Mouse (Mus musculus): Measurements from ENCODE around the gene Muc20. TPM values are rescaled to one million over a fixed set of nuclear protein-coding genes. Genes with fewer than 3 reads are reported as not detected.

The Muc20 gene
- total and polyA plus RNA-seq, 3 experiments = 0.11 TPM; not detected in 2

DNA sequence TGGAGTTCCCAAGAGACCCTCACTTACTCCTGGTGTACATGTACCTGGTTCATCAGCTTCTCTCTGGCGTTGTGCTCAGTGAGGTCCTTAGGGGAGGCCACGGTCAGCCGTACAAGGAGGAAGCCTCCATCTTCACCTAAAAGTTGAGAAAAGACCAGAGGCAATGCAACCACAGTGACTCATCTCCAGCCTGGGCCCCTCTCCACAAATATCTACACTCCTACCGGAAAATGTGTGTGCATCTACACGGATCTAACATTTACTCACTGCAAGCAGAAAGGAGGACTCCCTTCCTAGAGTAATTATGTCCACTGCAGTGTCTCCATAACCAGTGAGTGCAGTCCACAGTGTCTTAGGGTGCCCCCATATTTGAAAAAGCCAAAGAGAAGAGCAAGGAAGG is 7.2 kb downstream of the Muc20 start:
- no peak for DNase-seq (ENCODE audit: low spot score)

DNA sequence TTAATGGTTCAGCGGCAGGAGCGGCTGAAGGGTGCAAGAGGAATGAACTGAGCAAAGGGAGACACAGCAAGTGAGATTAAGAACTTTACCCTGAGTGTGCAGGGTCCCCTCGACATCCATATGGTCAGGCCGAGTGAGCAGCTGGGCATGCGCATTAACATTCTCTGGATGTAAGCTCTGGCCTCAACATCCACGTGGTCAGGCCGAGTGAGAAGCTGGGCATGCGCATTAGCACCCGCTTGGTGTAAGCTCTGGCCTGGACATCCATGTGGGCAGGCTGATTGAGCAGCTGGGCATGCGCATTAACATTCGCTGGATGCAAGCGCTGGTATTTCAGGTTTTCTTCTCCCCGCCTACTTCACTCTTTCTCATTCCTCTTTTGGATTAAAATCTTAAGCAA is 12.4 kb downstream of the Muc20 start:
- Histone ChIP-seq H3K4me3 (ENCODE audit: low read depth, low read length) (no peak overlapping the region), H3K4me1 (ENCODE audit: insufficient read depth, low read depth, low read length) (no peaks in the 10 kb centered on the region), H3K9me3 (replicated peaks) (0 out of 2 replicates have a peak, but pooled peaks cover 3% of the 10 kb centered on the region), H3K36me3 (replicated peaks) (no peaks in the 10 kb centered on the region), H3K27me3 (ENCODE audit: insufficient read depth, low read length) (peaks cover 38% of the 10 kb centered on the region)
- ATAC-seq (ENCODE audit: extremely low read depth, insufficient number of reproducible peaks, low FRiP score, poor library complexity, severe bottlenecking) (no peak), DNase-seq (ENCODE audit: low spot score) (no peak)
- TF ChIP-seq POLR2AphosphoS5 (IDR thresholded peaks at IDR 0.05; ENCODE audit: insufficient replicate concordance, low read depth, low read length) (no peak), CTCF (IDR thresholded peaks at IDR 0.05; ENCODE audit: low read depth, low read length) (no peak), GATA2 (IDR thresholded peaks at IDR 0.05; ENCODE audit: borderline replicate concordance, low read depth, low read length) (no peak), TAL1 (conservative IDR thresholded peaks at IDR 0.05; ENCODE audit: low read depth, low read length) (no peak)

More for the DNA sequence above, 7.2 kb downstream of the Muc20 start:
- ATAC-seq (ENCODE audit: extremely low read depth, insufficient number of reproducible peaks, low FRiP score, poor library complexity, severe bottlenecking) = no peak
- TF ChIP-seq GATA1 (IDR thresholded peaks at IDR 0.05; ENCODE audit: borderline replicate concordance, low read length) = no peak
- TF ChIP-seq GATA2 (IDR thresholded peaks at IDR 0.05; ENCODE audit: borderline replicate concordance, low read depth, low read length) = no peak
- H3K27me3 ChIP-seq (ENCODE audit: insufficient read depth, low read length) = peaks cover 40% of the 10 kb centered on the region
- no peaks in the 10 kb centered on the region; the same call in 1 of the 2 replicates for H3K4me1 ChIP-seq (ENCODE audit: insufficient read depth, low read depth, low read length)
- H3K9me3 ChIP-seq (replicated peaks) = 0 out of 2 replicates have a peak, but pooled peaks cover 3% of the 10 kb centered on the region
- H3K4me3 ChIP-seq (ENCODE audit: low read depth, low read length) = no peak overlapping the region
- H3K36me3 ChIP-seq (replicated peaks) = no peaks in the 10 kb centered on the region

DNA sequence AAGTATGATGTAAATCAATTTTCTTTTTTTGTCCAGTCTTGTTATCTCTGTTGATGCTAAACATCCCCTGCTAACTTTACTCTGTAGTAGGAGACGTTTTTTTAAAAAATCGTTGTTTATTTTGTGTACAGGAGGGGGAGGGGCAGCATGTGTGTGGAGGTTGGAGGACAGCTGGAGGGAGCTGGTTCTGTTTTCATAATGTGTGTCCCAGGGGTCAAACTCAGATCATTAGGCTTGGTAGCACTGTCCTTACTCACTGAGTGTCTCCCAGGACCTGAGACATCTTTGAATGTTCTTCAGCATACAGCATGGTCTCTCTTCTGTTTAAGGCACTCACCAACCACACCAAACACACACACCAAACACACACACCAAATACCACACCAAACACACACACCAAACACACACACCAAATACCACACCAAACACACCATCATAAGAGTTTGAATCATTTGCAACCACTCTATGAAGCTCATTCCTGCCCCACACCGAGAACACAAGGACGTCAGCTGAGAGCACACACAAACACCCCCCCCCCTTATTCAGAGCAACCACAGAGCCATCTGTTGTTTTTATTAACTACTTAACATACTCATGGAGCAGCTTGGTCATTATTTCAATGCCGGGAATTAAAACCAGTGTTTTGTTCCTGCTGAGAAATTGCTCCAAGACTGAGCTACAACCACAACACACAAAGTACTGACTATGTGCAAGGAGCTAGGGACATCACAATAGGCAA is 13.7 kb downstream of the Muc20 start:
- Histone ChIP-seq H3K9me3 (replicated peaks) (0 out of 2 replicates have a peak, but pooled peaks cover 2% of the 10 kb centered on the region), H3K36me3 (replicated peaks) (no peaks in the 10 kb centered on the region), H3K27me3 (ENCODE audit: insufficient read depth, low read length) (peaks cover 48% of the 10 kb centered on the region), H3K4me1 (ENCODE audit: insufficient read depth, low read depth, low read length) (no peaks in the 10 kb centered on the region), H3K4me3 (ENCODE audit: low read depth, low read length) (no peak overlapping the region)
- ATAC-seq (ENCODE audit: extremely low read depth, insufficient number of reproducible peaks, low FRiP score, poor library complexity, severe bottlenecking) (no peak), DNase-seq (ENCODE audit: low spot score) (no peak)
- TF ChIP-seq TAL1 (conservative IDR thresholded peaks at IDR 0.05; ENCODE audit: low read depth, low read length) = no peak

DNA sequence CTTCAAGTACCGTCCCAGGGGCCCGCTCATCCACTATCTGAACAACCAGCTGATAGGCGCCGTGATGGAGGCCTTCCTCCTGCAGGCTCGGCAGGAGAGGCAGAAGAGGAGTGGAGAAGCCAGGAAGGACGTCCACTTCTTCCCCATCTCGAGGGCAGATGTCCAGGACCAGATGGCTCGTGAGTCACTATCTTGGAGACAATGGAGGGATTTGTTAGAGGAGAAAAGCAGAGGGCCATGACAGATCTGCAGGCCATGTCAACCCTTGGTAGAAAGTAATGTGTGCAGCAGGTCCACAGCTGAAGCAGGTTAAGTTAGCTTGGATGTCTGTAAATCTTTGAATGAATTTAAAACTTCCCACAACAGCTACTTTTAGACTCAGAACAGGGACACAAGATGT is 18.3 kb downstream of the Muc20 start:
- no peaks in the 10 kb centered on the region for H3K4me1 ChIP-seq (ENCODE audit: insufficient read depth, low read depth, low read length)
- ATAC-seq (ENCODE audit: extremely low read depth, insufficient number of reproducible peaks, low FRiP score, poor library complexity, severe bottlenecking) = no peak
- H3K4me3 ChIP-seq (ENCODE audit: low read depth, low read length) = no peak overlapping the region
- no peaks in the 10 kb centered on the region for H3K9me3 ChIP-seq (replicated peaks)
- H3K27me3 ChIP-seq (ENCODE audit: insufficient read depth, low read length) = peaks cover 65% of the 10 kb centered on the region
- DNase-seq (ENCODE audit: low spot score) = no peak
- no peak for TF ChIP-seq GATA2 (IDR thresholded peaks at IDR 0.05; ENCODE audit: borderline replicate concordance, low read depth, low read length)
- no peak for TF ChIP-seq CTCF (IDR thresholded peaks at IDR 0.05; ENCODE audit: low read depth, low read length)
- TF ChIP-seq TAL1 (conservative IDR thresholded peaks at IDR 0.05; ENCODE audit: low read depth, low read length) = no peak
- H3K36me3 ChIP-seq (replicated peaks) = no peaks in the 10 kb centered on the region

DNA sequence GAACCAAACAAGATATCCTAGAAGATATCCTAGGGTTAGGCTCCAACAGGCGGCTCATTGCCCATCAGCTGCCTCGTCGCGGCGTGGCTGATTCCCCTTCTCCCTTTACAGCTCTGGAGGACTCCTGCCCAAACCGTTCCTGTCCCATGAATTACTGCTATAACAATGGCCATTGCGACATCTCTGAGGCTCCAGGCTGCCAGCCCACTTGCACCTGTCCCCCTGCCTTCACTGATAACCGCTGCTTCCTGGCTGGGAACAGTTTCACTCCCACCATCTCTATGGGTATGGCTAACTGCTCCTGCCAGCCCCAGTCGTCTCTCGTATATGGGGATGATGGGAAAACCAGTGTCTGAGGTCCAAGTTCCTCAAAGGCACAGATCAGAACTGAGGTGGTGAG is 20.6 kb downstream of the Muc20 start:
- Histone ChIP-seq H3K4me3 (ENCODE audit: low read depth, low read length) (no peak overlapping the region), H3K4me1 (ENCODE audit: insufficient read depth, low read depth, low read length) (no peaks in the 10 kb centered on the region), H3K36me3 (replicated peaks) (no peaks in the 10 kb centered on the region), H3K27me3 (ENCODE audit: insufficient read depth, low read length) (peaks cover 61% of the 10 kb centered on the region), H3K9me3 (replicated peaks) (no peaks in the 10 kb centered on the region)
- no peak for ATAC-seq (ENCODE audit: extremely low read depth, insufficient number of reproducible peaks, low FRiP score, poor library complexity, severe bottlenecking)
- DNase-seq (ENCODE audit: low spot score) = no peak
- TF ChIP-seq CTCF (IDR thresholded peaks at IDR 0.05; ENCODE audit: low read depth, low read length) = no peak
- TF ChIP-seq GATA1 (IDR thresholded peaks at IDR 0.05; ENCODE audit: borderline replicate concordance, low read length) = no peak
- TF ChIP-seq GATA2 (IDR thresholded peaks at IDR 0.05; ENCODE audit: borderline replicate concordance, low read depth, low read length) = no peak
- TF ChIP-seq TAL1 (conservative IDR thresholded peaks at IDR 0.05; ENCODE audit: low read depth, low read length) = no peak
- TF ChIP-seq POLR2AphosphoS5 (IDR thresholded peaks at IDR 0.05; ENCODE audit: insufficient replicate concordance, low read depth, low read length) = no peak

DNA sequence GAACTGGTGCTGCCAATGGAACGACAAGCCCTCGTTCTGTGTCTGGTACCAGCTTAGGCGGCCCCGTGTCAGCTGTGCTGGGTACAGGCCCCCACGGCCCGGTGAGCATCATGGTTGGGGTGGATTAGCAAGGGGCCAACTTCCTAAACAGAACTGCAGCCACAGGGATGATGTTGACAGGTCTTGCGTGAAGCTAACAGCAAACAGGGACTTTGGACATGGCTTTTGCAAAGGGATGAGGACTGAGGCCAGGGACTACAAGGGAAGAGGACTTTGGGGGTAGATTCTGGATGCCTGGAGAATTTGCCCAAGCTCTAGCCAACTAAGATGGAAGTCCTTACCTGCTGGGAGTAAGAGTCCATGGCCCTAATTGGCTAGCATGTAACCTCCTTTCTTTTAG is 30.3 kb downstream of the Muc20 start:
- no peaks in the 10 kb centered on the region for H3K36me3 ChIP-seq (replicated peaks)
- no peaks in the 10 kb centered on the region for H3K9me3 ChIP-seq (replicated peaks)
- no peak for ATAC-seq (ENCODE audit: extremely low read depth, insufficient number of reproducible peaks, low FRiP score, poor library complexity, severe bottlenecking)
- DNase-seq (ENCODE audit: low spot score) = no peak
- no peak overlapping the region for H3K4me3 ChIP-seq (ENCODE audit: low read depth, low read length)
- TF ChIP-seq GATA2 (IDR thresholded peaks at IDR 0.05; ENCODE audit: borderline replicate concordance, low read depth, low read length) (no peak), TAL1 (conservative IDR thresholded peaks at IDR 0.05; ENCODE audit: low read depth, low read length) (no peak)
- H3K27me3 ChIP-seq (ENCODE audit: insufficient read depth, low read length) = peaks cover 22% of the 10 kb centered on the region
- no peaks in the 10 kb centered on the region for H3K4me1 ChIP-seq (ENCODE audit: insufficient read depth, low read depth, low read length)

DNA sequence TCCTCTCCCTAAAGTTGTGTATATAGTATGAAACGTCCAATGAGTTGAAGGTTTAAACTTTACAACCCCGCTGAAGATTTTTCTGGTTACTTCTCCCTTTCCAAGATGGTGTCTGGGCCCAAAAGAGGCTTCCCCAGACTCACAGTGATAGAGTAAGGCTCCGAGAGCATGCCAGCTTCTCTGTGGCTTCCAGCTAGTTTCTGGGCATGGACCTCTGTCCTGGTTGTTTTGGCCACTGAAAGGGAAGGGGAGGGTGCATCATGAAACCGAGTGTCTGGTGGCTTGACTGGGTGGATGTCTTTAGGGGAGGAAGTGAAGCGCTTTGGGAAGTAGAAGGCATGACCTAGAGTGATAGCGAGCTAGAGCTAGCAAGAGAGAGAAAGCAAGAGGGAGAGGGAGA is 32.3 kb downstream of the Muc20 start:
- Histone ChIP-seq H3K9me3 (replicated peaks) (no peaks in the 10 kb centered on the region), H3K27me3 (ENCODE audit: insufficient read depth, low read length) (peaks cover 25% of the 10 kb centered on the region), H3K4me3 (ENCODE audit: low read depth, low read length) (no peak overlapping the region), H3K36me3 (replicated peaks) (no peaks in the 10 kb centered on the region), H3K4me1 (ENCODE audit: insufficient read depth, low read depth, low read length) (no peaks in the 10 kb centered on the region)
- DNase-seq (ENCODE audit: low spot score) (no peak), ATAC-seq (ENCODE audit: extremely low read depth, insufficient number of reproducible peaks, low FRiP score, poor library complexity, severe bottlenecking) (no peak)
- TF ChIP-seq CTCF (IDR thresholded peaks at IDR 0.05; ENCODE audit: low read depth, low read length) = no peak
- no peak for TF ChIP-seq POLR2AphosphoS5 (IDR thresholded peaks at IDR 0.05; ENCODE audit: insufficient replicate concordance, low read depth, low read length)
- TF ChIP-seq GATA1 (IDR thresholded peaks at IDR 0.05; ENCODE audit: borderline replicate concordance, low read length) = no peak
- no peak for TF ChIP-seq TAL1 (conservative IDR thresholded peaks at IDR 0.05; ENCODE audit: low read depth, low read length)

Measured in G1E (cell line).